Mouse (Mus musculus): Measurements from ENCODE around the gene Sct. TPM values are rescaled to one million over a fixed set of nuclear protein-coding genes. Genes with fewer than 3 reads are reported as not detected.

The Sct gene
- polyA plus RNA-seq, 1 experiment = 16.1 TPM

GRCm38 (mm10) chr7:141281442-141281841 is 2.5 kb upstream of the Sct start:
- Histone ChIP-seq H3K79me2 (ENCODE audit: control insufficient read depth, insufficient read depth) (no peaks in the 10 kb centered on the region), H3K4me3 (ENCODE audit: insufficient read depth, poor library complexity, severe bottlenecking) (no peak overlapping the region), H3K36me3 (ENCODE audit: control insufficient read depth, insufficient read depth) (no peaks in the 10 kb centered on the region), H3K27me3 (ENCODE audit: control insufficient read depth, insufficient read depth, insufficient read length) (no peaks in the 10 kb centered on the region), H3K79me3 (ENCODE audit: low read depth) (no peaks in the 10 kb centered on the region), H3ac (ENCODE audit: control insufficient read depth, insufficient read length, low read depth) (no peak overlapping the region)
- no peak for TF ChIP-seq MYOD1 (IDR thresholded peaks at IDR 0.05; ENCODE audit: control insufficient read depth, insufficient read length, low read depth)
- TF ChIP-seq FOSL1 (IDR thresholded peaks at IDR 0.05; ENCODE audit: insufficient read depth, low read length, poor library complexity, severe bottlenecking) = no peak
- TF ChIP-seq CEBPB (IDR thresholded peaks at IDR 0.05; ENCODE audit: low read depth) = no peak
- TF ChIP-seq CTCF (IDR thresholded peaks at IDR 0.05; ENCODE audit: control insufficient read depth, insufficient read depth, insufficient read length) = no peak
- no peak for TF ChIP-seq MYOG (IDR thresholded peaks at IDR 0.05; ENCODE audit: control insufficient read depth, extremely low read depth, insufficient read length)

DNA sequence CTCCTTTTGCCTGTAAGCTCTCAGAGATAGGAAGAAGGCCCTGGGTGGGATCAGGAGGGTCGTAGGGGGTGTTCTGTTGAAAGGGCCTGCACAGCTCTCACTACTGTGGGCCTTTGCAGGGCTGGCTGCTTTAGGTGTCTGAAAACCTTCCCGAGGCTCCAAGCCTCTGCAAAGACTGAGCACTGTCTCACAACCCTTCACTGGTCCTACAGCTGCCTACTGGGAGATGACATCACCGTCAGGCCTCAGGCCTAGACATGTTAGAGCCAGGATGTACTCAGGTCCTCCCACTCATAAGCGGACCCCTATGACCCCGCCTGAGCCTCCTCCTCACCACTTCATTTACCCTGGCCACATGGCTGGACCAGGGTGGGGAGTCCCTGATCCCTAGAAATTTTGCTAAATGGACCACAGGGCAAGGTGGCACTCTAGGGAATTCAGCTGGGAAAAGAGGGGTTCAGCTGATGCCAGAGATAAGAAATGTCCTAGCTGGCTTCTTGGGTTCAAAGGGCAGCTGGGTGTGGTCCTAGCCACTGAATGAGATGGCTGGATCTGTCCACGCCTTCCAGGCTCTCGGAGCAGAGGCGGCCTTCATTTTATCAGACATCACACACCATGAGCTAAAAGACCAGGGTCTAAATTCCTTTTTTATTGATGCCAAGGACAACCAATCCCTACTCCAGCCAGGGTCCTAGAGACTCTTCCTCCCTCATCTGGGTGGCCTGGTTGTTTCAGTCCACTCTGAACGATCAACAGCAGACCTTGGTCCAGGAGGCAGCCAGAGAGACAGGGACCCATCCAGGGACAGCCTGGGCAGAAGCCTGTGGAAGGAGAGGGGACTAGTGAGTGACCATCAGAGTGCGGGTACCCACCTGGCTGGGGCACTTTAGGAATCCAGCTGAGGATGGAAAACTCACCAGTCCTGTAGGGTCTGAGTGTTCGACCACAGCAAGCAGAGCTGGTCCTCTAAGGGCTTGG is 943 bp downstream of the Sct start:
- Histone ChIP-seq H3K27me3 (ENCODE audit: control insufficient read depth, insufficient read depth, insufficient read length) (no peaks in the 10 kb centered on the region), H3K36me3 (ENCODE audit: control insufficient read depth, insufficient read depth) (no peaks in the 10 kb centered on the region), H3ac (ENCODE audit: control insufficient read depth, insufficient read length, low read depth) (no peak overlapping the region), H3K4me3 (ENCODE audit: insufficient read depth, poor library complexity, severe bottlenecking) (no peak overlapping the region), H3K79me2 (ENCODE audit: control insufficient read depth, insufficient read depth) (no peaks in the 10 kb centered on the region), H3K79me3 (ENCODE audit: low read depth) (no peaks in the 10 kb centered on the region)
- no peak for TF ChIP-seq MYOD1 (IDR thresholded peaks at IDR 0.05; ENCODE audit: control insufficient read depth, insufficient read length, low read depth)
- no peak for TF ChIP-seq CEBPB (IDR thresholded peaks at IDR 0.05; ENCODE audit: low read depth)
- no peak for TF ChIP-seq MYOG (IDR thresholded peaks at IDR 0.05; ENCODE audit: control insufficient read depth, extremely low read depth, insufficient read length)
- no peak for TF ChIP-seq FOSL1 (IDR thresholded peaks at IDR 0.05; ENCODE audit: insufficient read depth, low read length, poor library complexity, severe bottlenecking)
- TF ChIP-seq MAX (IDR thresholded peaks at IDR 0.05) = no peak
- TF ChIP-seq USF1 (IDR thresholded peaks at IDR 0.05; ENCODE audit: low read depth) = no peak

DNA sequence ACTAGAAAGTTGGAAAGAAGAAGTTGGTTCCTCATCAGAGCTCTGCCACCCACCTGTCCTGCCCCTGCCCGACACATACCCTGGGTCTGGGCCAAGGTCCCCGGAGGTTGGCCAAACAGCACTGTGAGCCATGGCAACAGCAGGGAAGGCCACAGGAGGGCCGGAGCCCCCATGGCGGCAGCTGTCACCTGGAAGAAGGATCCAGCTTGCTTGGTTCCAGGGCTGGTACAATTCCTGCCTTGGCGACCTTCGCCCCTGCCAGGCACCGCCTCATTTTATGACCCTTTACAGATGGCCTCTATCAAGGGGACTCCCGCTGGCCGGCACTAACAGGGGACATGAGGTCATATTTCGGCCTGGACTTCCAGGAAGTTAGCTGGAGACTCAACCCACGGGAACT is 2.4 kb downstream of the Sct start, which contains the start of gene Cdhr5:
Gene Cdhr5, minus strand, starts transcription at position 241 of the 400 bp plus-strand sequence.
- Histone ChIP-seq H3K36me3 (ENCODE audit: control insufficient read depth, insufficient read depth) (no peaks in the 10 kb centered on the region), H3K27me3 (ENCODE audit: control insufficient read depth, insufficient read depth, insufficient read length) (no peaks in the 10 kb centered on the region), H3ac (ENCODE audit: control insufficient read depth, insufficient read length, low read depth) (no peak within 1 kb of the TSS), H3K4me3 (ENCODE audit: insufficient read depth, poor library complexity, severe bottlenecking) (no peak within 1 kb of the TSS), H3K79me2 (ENCODE audit: control insufficient read depth, insufficient read depth) (no peaks in the 10 kb centered on the region), H3K79me3 (ENCODE audit: low read depth) (no peaks in the 10 kb centered on the region)
- TF ChIP-seq MAX (IDR thresholded peaks at IDR 0.05) (no peak), MYOG (IDR thresholded peaks at IDR 0.05; ENCODE audit: control insufficient read depth, extremely low read depth, insufficient read length) (no peak), FOSL1 (IDR thresholded peaks at IDR 0.05; ENCODE audit: insufficient read depth, low read length, poor library complexity, severe bottlenecking) (no peak), CTCF (IDR thresholded peaks at IDR 0.05; ENCODE audit: control insufficient read depth, insufficient read depth, insufficient read length) (no peak), CEBPB (IDR thresholded peaks at IDR 0.05; ENCODE audit: low read depth) (no peak)

DNA sequence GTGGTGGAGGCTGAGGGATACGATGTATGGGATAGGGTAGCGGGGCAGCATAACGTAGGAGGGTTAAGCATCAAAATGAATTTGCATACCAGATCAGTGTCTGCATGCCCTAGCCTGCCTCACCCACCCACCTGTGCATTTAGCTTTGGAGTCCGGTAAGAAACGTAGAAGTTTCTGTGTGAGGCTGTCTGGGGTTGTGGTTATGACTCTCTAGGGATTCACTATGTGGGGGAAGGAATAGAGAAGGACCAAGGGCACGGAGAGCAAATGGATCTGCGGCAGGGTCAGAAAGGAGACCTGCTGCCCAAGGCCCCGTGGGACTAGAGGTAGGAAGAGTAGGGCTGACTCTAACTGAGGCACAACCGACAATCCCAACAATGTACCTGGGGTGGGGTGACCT is 3.6 kb downstream of the Sct start:
- no peaks in the 10 kb centered on the region for H3K27me3 ChIP-seq (ENCODE audit: control insufficient read depth, insufficient read depth, insufficient read length)
- H3ac ChIP-seq (ENCODE audit: control insufficient read depth, insufficient read length, low read depth) = no peak overlapping the region
- H3K79me2 ChIP-seq (ENCODE audit: control insufficient read depth, insufficient read depth) = no peaks in the 10 kb centered on the region
- no peaks in the 10 kb centered on the region for H3K79me3 ChIP-seq (ENCODE audit: low read depth)
- no peak overlapping the region for H3K4me3 ChIP-seq (ENCODE audit: insufficient read depth, poor library complexity, severe bottlenecking)
- no peak for TF ChIP-seq FOSL1 (IDR thresholded peaks at IDR 0.05; ENCODE audit: insufficient read depth, low read length, poor library complexity, severe bottlenecking)
- no peak for TF ChIP-seq USF1 (IDR thresholded peaks at IDR 0.05; ENCODE audit: low read depth)
- TF ChIP-seq CTCF (IDR thresholded peaks at IDR 0.05; ENCODE audit: control insufficient read depth, insufficient read depth, insufficient read length) = no peak
- no peak for TF ChIP-seq CEBPB (IDR thresholded peaks at IDR 0.05; ENCODE audit: low read depth)
- no peak for TF ChIP-seq MAX (IDR thresholded peaks at IDR 0.05)
- no peak for TF ChIP-seq MYOD1 (IDR thresholded peaks at IDR 0.05; ENCODE audit: control insufficient read depth, insufficient read length, low read depth)
- no peak for TF ChIP-seq MYOG (IDR thresholded peaks at IDR 0.05; ENCODE audit: control insufficient read depth, extremely low read depth, insufficient read length)
- no peaks in the 10 kb centered on the region for H3K36me3 ChIP-seq (ENCODE audit: control insufficient read depth, insufficient read depth)

- no peak overlapping the region for H3ac ChIP-seq (ENCODE audit: control insufficient read depth, insufficient read length, low read depth)
- TF ChIP-seq CTCF (IDR thresholded peaks at IDR 0.05; ENCODE audit: control insufficient read depth, insufficient read depth, insufficient read length) = no peak
- TF ChIP-seq USF1 (IDR thresholded peaks at IDR 0.05; ENCODE audit: low read depth) = no peak
- no peak for TF ChIP-seq CEBPB (IDR thresholded peaks at IDR 0.05; ENCODE audit: low read depth)
- no peak for TF ChIP-seq MAX (IDR thresholded peaks at IDR 0.05)
- no peak for TF ChIP-seq FOSL1 (IDR thresholded peaks at IDR 0.05; ENCODE audit: insufficient read depth, low read length, poor library complexity, severe bottlenecking)
- no peak for TF ChIP-seq MYOD1 (IDR thresholded peaks at IDR 0.05; ENCODE audit: control insufficient read depth, insufficient read length, low read depth)
- TF ChIP-seq MYOG (IDR thresholded peaks at IDR 0.05; ENCODE audit: control insufficient read depth, extremely low read depth, insufficient read length) = no peak
- no peaks in the 10 kb centered on the region for H3K79me3 ChIP-seq (ENCODE audit: low read depth)
- H3K4me3 ChIP-seq (ENCODE audit: insufficient read depth, poor library complexity, severe bottlenecking) = no peak overlapping the region
- no peaks in the 10 kb centered on the region for H3K79me2 ChIP-seq (ENCODE audit: control insufficient read depth, insufficient read depth)
- H3K27me3 ChIP-seq (ENCODE audit: control insufficient read depth, insufficient read depth, insufficient read length) = no peaks in the 10 kb centered on the region
- no peaks in the 10 kb centered on the region for H3K36me3 ChIP-seq (ENCODE audit: control insufficient read depth, insufficient read depth)
These were observed 8.3 kb downstream of the Sct start for GRCm38 (mm10) chr7:141270631-141271030.
